Mouse (Mus musculus): ENCODE results near the gene Slit3. TPM values are rescaled to one million over a fixed set of nuclear protein-coding genes. Genes with fewer than 3 reads are reported as not detected.

The Slit3 gene
- polyA plus RNA-seq, 1 experiment from 2014 or later: 4.8 TPM

- no peak overlapping the region for H3K4me2 ChIP-seq (replicated peaks; ENCODE audit: low read depth)
- H3K9me3 ChIP-seq (ENCODE audit: control insufficient read depth): no peaks in the 10 kb centered on the region
- no peaks in the 10 kb centered on the region for H3K27me3 ChIP-seq (replicated peaks; ENCODE audit: control insufficient read depth, insufficient read depth, low read length)
- H3K27ac ChIP-seq (ENCODE audit: low read depth, low read length): peak overlapping the region; percentile 80
- H3K4me3 ChIP-seq (ENCODE audit: low read depth, low read length): no peak overlapping the region
- no peak overlapping the region for H3K9ac ChIP-seq (ENCODE audit: low read depth, low read length)
- TF ChIP-seq CTCF (IDR thresholded peaks at IDR 0.05; ENCODE audit: low read depth): no peak
- ATAC-seq: no peak
- no peaks in the 10 kb centered on the region; the same call in 1 of the 2 replicates for H3K4me1 ChIP-seq (replicated peaks; ENCODE audit: control insufficient read depth, insufficient read depth, low read length)
- 77% methylated on average over 4 of the region's 4 CpGs for WGBS
- H3K36me3 ChIP-seq (ENCODE audit: control insufficient read depth, insufficient read depth): no peaks in the 10 kb centered on the region
Observed at GRCm38 (mm10) chr11:35754906-35755418, 633.9 kb downstream of the Slit3 start.

- Histone ChIP-seq H3K36me3 (ENCODE audit: control insufficient read depth, insufficient read depth) (no peaks in the 10 kb centered on the region), H3K9ac (ENCODE audit: low read depth, low read length) (no peak overlapping the region), H3K9me3 (ENCODE audit: control insufficient read depth) (no peaks in the 10 kb centered on the region), H3K4me2 (replicated peaks; ENCODE audit: low read depth) (no peak overlapping the region), H3K4me3 (ENCODE audit: low read depth, low read length) (no peak overlapping the region), H3K4me1 (replicated peaks; ENCODE audit: control insufficient read depth, insufficient read depth, low read length) (peaks cover 2% of the 10 kb centered on the region; the same call in 1 of the 2 replicates), H3K27me3 (replicated peaks; ENCODE audit: control insufficient read depth, insufficient read depth, low read length) (no peaks in the 10 kb centered on the region), H3K27ac (ENCODE audit: low read depth, low read length) (peak overlapping the region; percentile 80)
- peak; percentile 16; the same call in 1 of the 2 replicates for ATAC-seq
- 19% methylated on average over 6 of the region's 6 CpGs for WGBS
- TF ChIP-seq CTCF (IDR thresholded peaks at IDR 0.05; ENCODE audit: low read depth): no peak
Observed at GRCm38 (mm10) chr11:35755546-35755945, 634.5 kb downstream of the Slit3 start.

- H3K9ac ChIP-seq (ENCODE audit: low read depth, low read length): no peak overlapping the region
- no peak for ATAC-seq
- H3K36me3 ChIP-seq (ENCODE audit: control insufficient read depth, insufficient read depth): no peaks in the 10 kb centered on the region
- no peaks in the 10 kb centered on the region for H3K27me3 ChIP-seq (replicated peaks; ENCODE audit: control insufficient read depth, insufficient read depth, low read length)
- H3K4me3 ChIP-seq (ENCODE audit: low read depth, low read length): no peak overlapping the region
- no peak overlapping the region for H3K4me2 ChIP-seq (replicated peaks; ENCODE audit: low read depth)
- 87% methylated on average over 11 of the region's 11 CpGs for WGBS
- peaks cover 6% of the 10 kb centered on the region; the same call in 1 of the 2 replicates for H3K4me1 ChIP-seq (replicated peaks; ENCODE audit: control insufficient read depth, insufficient read depth, low read length)
- peak overlapping the region; percentile 80; the same call in 1 of the 2 replicates for H3K27ac ChIP-seq (ENCODE audit: low read depth, low read length)
- no peak for TF ChIP-seq CTCF (IDR thresholded peaks at IDR 0.05; ENCODE audit: low read depth)
- no peaks in the 10 kb centered on the region for H3K9me3 ChIP-seq (ENCODE audit: control insufficient read depth)
Observed at GRCm38 (mm10) chr11:35756411-35757303, 635.6 kb downstream of the Slit3 start.

MicroRNAs encoded within 50 kb of the gene (microRNA counts, 519-probe panel; counts per million panel counts)
- 4,684 counts per million, percentile 78 among the panel's probes with 10 or more counts for microRNA mmu-miR-218

Small RNA genes within 50 kb of the gene (microRNA-seq; reads per million reads assigned to microRNA genes)
- gene Mir218-2: 26.1 reads per million, percentile 30 among the genes with 10 or more reads in this experiment

All from intestine, postnatal 0 days (tissue).